Mouse (Mus musculus) olfactory bulb, adult 2 months (tissue): Measurements from ENCODE around the gene Hsd11b1. TPM values are rescaled to one million over a fixed set of nuclear protein-coding genes. Genes with fewer than 3 reads are reported as not detected.
A peak's percentile ranks its signal among the peaks of the same experiment; 100 is the strongest.

Source experiments
- H3K27ac ChIP-seq: fragments of 200-500 bp; 2 replicates; pipeline ENCODE4 v1.5.1; 2012; ENCODE audit warnings: low read depth, low read length; ENCODE audit not compliant: insufficient read depth
- H3K4me1 ChIP-seq: fragments of 200-500 bp; 2 replicates; pipeline ENCODE4 v1.6.1; 2012; ENCODE audit warnings: low read length; ENCODE audit not compliant: control insufficient read depth, insufficient read depth
- H3K4me3 ChIP-seq: fragments of 200-500 bp; 2 replicates; pipeline ENCODE4 v1.5.1; 2012; ENCODE audit warnings: mild to moderate bottlenecking, low read depth, low read length, moderate library complexity; ENCODE audit not compliant: insufficient read depth
- CTCF ChIP-seq: fragments of 200-500 bp; IDR thresholded peaks from 2 replicates; pipeline ENCODE4 v1.5.1; 2012; ENCODE audit warnings: low read depth, mild to moderate bottlenecking, low read length, moderate library complexity; ENCODE audit not compliant: insufficient read depth
- POLR2A ChIP-seq: fragments of 200-500 bp; IDR thresholded peaks from 2 replicates; pipeline ENCODE4 v1.6.1; 2012; ENCODE audit warnings: mild to moderate bottlenecking, low read depth, low read length, moderate library complexity; ENCODE audit not compliant: insufficient read depth
- WGBS: fragments of 180-500 bp; shearing (Covaris S2); methylation state at CpG from one replicate; pipeline ENCODE4 v1.1.7; 2018; 5-methylcytosine and 5-hydroxymethylcytosine counted together
- polyA plus RNA-seq: library from polyadenylated mRNA; stranded (reverse); fragments of >200 nt; gene quantifications from 2 replicates; pipeline ENCODE4 v1.2.4, GENCODE M21; 2012; ENCODE audit warnings: low replicate concordance; ENCODE audit not compliant: missing spikeins, insufficient read depth, insufficient read length

Gene Hsd11b1
- polyA plus RNA-seq, 1 experiment, result not detected

DNA sequence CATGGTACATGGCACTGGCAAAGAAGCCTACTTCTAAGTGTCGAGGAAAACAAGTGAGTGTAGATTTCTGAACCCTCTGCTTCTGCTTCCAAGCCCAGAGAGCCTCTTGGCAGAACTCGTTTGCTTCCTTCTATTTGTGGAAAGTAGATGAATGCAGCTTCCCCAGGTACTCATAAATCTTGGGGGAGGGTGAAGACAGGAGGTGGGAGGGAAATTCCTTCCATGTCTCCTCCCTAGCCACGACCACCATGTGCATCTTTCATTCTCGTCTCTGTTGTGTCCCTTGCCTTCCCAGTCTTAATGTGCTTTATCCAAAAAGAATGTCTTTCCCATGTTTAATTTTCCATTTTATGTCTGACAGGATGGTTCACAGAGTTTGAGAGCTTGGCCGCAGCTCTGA lies 11.3 kb downstream of the Hsd11b1 start:
- Histone ChIP-seq H3K27ac (no peak overlapping the region), H3K4me1 (no peaks in the 10 kb centered on the region), H3K4me3 (no peak overlapping the region)
- 57% methylated on average over 5 of the region's 5 CpGs for WGBS
- no peak for TF ChIP-seq CTCF
- TF ChIP-seq POLR2A, result no peak

- TF ChIP-seq POLR2A (no peak), CTCF (no peak)
- Histone ChIP-seq H3K27ac (no peak overlapping the region), H3K4me1 (no peaks in the 10 kb centered on the region), H3K4me3 (no peak overlapping the region)
- 89% methylated on average over 7 of the region's 7 CpGs for WGBS
Measured at GRCm38 (mm10) chr1:193251386-193251785, 12.5 kb downstream of the Hsd11b1 start.

- H3K4me3 ChIP-seq, result no peak overlapping the region
- WGBS, result 86% methylated on average over 2 of the region's 2 CpGs
- TF ChIP-seq POLR2A (no peak), CTCF (no peak)
- H3K27ac ChIP-seq, result no peak overlapping the region
- H3K4me1 ChIP-seq, result no peaks in the 10 kb centered on the region
Measured at GRCm38 (mm10) chr1:193250026-193250425, 13.8 kb downstream of the Hsd11b1 start.

DNA sequence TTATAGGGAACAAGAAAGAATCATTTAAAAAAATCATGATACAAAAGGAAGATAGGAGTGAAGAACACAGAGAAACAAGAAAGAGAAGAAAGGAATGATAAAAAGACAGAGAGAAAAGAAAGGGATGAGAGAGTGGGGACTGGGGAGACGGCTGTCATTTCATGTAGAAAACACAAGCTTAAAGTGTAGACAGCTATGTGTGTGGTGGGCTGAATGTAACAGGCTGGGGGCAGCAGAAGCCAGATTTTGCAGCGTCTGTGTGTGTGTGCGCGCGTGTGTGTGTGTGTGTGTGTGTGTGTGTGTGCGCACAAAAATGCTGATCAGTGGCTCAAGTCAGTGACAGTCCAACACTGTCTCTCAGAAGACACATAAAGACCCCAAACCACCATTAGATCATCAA lies 19.6 kb downstream of the Hsd11b1 start:
- H3K27ac ChIP-seq, result peak overlapping the region; percentile 58; the same call in 1 of the 2 replicates
- TF ChIP-seq POLR2A (no peak), CTCF (no peak)
- 51% methylated on average over 6 of the region's 6 CpGs for WGBS
- no peak overlapping the region for H3K4me3 ChIP-seq
- peaks cover 12% of the 10 kb centered on the region for H3K4me1 ChIP-seq

- TF ChIP-seq CTCF (no peak), POLR2A (no peak)
- H3K4me3 ChIP-seq, result no peak overlapping the region
- WGBS, result 21% methylated on average over 10 of the region's 10 CpGs
- H3K4me1 ChIP-seq, result peaks cover 12% of the 10 kb centered on the region
- peak overlapping the region; percentile 82 for H3K27ac ChIP-seq
Measured at GRCm38 (mm10) chr1:193243571-193244193, 20.2 kb downstream of the Hsd11b1 start.

DNA sequence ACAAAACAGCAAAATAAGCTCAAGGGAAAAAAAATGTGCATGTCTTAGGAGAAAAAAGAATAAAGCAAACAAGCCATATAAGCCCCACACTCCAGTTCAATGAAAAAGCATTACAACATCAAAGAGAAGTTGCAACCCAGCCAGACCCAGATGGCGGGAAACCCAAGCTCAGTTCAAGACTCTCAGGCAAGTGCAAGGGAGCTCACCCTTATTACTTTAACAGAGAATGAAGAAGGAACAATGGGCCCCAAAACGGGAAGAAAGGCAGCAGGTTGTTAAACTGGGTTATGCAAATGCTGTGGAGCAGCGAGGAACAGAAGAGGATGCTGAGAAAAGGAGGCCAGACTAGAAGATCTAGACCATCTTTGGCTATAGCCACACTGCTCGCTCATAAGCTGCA lies 21.0 kb downstream of the Hsd11b1 start:
- WGBS, result 52% methylated on average over 4 of the region's 4 CpGs
- no peak overlapping the region for H3K4me3 ChIP-seq
- TF ChIP-seq POLR2A (no peak), CTCF (no peak)
- H3K27ac ChIP-seq, result peak overlapping the region; percentile 82
- peaks cover 12% of the 10 kb centered on the region for H3K4me1 ChIP-seq

DNA sequence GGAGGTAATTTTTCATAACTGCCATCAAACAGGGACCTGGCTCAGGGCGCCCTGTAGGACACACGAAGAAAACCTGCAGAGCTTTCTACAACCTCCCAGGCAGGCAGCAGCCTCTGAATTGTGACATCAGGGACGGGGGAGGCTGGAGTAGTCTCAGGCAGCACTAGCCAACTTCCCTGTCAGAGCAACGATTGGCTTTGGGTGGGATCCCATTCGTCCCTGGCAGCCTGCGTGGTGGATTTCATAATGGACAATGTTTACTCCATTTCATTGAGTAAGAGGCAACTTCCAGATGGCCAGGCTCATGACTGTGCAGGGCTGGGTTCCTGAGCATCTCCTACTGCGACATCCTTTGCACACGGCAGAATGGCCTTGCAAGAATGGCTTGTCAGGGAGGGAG lies 21.6 kb downstream of the Hsd11b1 start:
- WGBS, result 31% methylated on average over 8 of the region's 8 CpGs
- H3K27ac ChIP-seq, result peak overlapping the region; percentile 32; the same call in 1 of the 2 replicates
- TF ChIP-seq POLR2A, result no peak
- no peak for TF ChIP-seq CTCF
- H3K4me1 ChIP-seq, result peaks cover 12% of the 10 kb centered on the region
- H3K4me3 ChIP-seq, result no peak overlapping the region

GRCm38 (mm10) chr1:193241436-193241835 lies 22.4 kb downstream of the Hsd11b1 start:
- H3K27ac ChIP-seq, result no peak overlapping the region
- peaks cover 12% of the 10 kb centered on the region for H3K4me1 ChIP-seq
- no peak for TF ChIP-seq POLR2A
- TF ChIP-seq CTCF, result no peak
- WGBS, result 95% methylated on average over 4 of the region's 4 CpGs
- H3K4me3 ChIP-seq, result no peak overlapping the region

DNA sequence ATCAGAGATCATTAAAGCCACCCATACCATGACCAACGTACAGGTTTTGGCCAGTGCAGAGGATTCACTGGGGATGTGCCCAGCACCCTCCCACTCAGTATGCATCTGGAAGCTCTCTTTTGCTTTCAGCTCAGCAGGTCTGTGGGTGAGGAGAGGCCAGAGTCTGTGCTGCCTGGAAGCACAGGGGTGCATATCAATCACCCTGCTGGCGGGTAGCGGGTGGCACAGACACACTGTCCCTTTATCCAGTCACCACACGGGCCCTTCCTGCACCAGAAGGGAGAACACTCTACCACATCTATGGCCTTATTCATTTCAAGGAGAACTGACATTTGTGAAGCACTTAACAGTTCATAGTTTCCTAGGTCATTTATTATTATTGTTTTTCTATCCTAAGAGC lies 25.4 kb downstream of the Hsd11b1 start:
- TF ChIP-seq POLR2A (no peak), CTCF (no peak)
- Histone ChIP-seq H3K4me3 (no peak overlapping the region), H3K27ac (no peak overlapping the region), H3K4me1 (peaks cover 10% of the 10 kb centered on the region)
- 58% methylated on average over 4 of the region's 4 CpGs for WGBS
